Mouse (Mus musculus) kidney, postnatal 25 days (tissue): ENCODE results near the gene Oscp1.
"Not testable (repeated sequence)": the region's sequence is repeated elsewhere in the genome, so short reads cannot be mapped to it uniquely, and the experiment has no call there.

ENCODE experiments used
- DNase-seq, 2 experiments: peaks; one replicate each; pipeline ENCODE4 v3.0.0; 2021; ENCODE audit warnings: mixed read lengths in 2 of 2

Oscp1 gene

GRCm38 (mm10) chr4:126084382-126084781 is 26.0 kb downstream of the Oscp1 start:
- no peak for DNase-seq

- peak; percentile 91 for DNase-seq
Measured at GRCm38 (mm10) chr4:126085996-126086576, 27.7 kb downstream of the Oscp1 start.

GRCm38 (mm10) chr4:126090101-126090847 is 31.9 kb downstream of the Oscp1 start:
- peak; percentile 39 to 70 for DNase-seq

- no peak for DNase-seq
Measured at GRCm38 (mm10) chr4:126090848-126091124, 32.4 kb downstream of the Oscp1 start.

DNA sequence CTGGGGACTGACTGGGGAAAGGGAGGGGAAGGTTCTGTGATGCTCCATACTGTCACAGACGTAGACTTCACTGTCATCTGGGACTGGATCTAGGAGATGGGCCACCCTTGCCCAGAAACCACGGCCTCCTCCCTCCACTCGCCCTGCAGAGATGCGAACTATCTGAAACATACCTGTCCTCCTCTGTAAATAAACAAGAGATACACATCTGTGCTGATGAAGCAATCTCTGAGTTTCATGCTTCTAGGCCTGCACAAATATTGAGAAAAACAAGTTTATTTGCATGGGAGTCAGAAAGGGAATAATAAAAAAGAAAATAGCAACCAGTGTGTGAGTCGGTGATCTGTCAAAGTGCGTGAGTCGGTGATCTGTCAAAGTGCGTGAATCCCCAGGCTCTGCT is 33.5 kb downstream of the Oscp1 start:
- DNase-seq, result no peak

DNA sequence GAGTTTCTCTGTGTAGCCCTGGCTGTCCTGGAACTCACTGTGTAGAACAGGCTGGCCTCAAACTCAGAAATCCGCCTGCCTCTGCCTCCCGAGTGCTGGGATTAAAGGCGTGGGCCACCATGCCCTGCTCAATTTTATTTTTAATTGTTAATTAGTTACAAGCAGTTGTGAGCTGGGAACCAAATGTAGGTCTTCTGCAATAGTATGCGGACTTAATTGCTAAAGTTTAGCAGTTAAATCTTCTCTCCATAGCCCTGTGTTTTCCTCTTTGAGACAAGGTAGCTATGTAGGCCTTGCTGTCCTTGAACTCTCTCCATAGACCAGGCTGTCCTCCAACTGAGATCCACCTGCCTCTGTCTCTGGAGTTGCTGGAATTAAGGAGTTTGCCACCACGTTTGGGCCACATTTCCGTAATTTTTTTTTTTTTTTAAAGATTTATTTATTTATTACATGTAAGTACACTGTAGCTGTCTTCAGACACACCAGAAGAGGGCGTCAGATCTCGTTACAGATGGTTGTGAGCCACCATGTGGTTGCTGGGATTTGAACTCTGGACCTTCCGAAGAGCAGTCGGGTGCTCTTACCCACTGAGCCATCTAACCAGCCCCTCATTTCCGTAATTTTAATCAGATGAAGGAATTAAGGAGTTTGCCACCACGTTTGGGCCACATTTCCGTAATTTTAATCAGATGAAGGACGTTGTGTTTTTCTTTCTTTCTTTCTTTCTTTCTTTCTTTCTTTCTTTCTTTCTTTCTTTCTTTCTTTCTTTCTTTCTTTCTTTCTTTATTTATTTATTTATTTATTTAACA is 37.5 kb downstream of the Oscp1 start:
- not testable (repeated sequence) for DNase-seq

GRCm38 (mm10) chr4:126096464-126097111 is 38.2 kb downstream of the Oscp1 start, which contains the start of gene Lsm10:
Lsm10 (plus strand) TSS chr4:126096623.
- peak; percentile 97 to 98 for DNase-seq

- DNase-seq, result no peak
Measured at GRCm38 (mm10) chr4:126097711-126098253, 39.4 kb downstream of the Oscp1 start.

- no peak for DNase-seq
Measured at GRCm38 (mm10) chr4:126099365-126099764, 41.0 kb downstream of the Oscp1 start.

DNA sequence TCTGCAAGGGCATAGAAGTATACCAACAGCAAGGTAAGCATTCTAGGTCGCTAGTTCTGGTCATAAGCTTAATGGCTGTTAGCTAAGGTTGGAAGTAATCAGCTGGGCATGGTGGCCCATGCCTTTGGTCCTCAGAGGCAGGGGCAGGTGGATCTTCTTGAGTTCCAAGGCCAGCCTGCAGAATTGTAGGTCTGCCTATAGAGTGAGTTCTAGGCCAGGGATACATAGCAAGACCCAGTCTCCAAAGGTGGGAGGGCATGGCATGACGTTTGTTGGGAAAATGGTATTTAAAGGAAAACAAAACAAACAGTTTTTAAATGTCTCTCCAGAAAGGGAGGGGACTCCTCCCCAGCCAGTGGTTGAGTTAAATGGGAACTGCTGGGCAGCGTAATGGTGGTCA is 42.4 kb downstream of the Oscp1 start:
- DNase-seq, result no peak

DNA sequence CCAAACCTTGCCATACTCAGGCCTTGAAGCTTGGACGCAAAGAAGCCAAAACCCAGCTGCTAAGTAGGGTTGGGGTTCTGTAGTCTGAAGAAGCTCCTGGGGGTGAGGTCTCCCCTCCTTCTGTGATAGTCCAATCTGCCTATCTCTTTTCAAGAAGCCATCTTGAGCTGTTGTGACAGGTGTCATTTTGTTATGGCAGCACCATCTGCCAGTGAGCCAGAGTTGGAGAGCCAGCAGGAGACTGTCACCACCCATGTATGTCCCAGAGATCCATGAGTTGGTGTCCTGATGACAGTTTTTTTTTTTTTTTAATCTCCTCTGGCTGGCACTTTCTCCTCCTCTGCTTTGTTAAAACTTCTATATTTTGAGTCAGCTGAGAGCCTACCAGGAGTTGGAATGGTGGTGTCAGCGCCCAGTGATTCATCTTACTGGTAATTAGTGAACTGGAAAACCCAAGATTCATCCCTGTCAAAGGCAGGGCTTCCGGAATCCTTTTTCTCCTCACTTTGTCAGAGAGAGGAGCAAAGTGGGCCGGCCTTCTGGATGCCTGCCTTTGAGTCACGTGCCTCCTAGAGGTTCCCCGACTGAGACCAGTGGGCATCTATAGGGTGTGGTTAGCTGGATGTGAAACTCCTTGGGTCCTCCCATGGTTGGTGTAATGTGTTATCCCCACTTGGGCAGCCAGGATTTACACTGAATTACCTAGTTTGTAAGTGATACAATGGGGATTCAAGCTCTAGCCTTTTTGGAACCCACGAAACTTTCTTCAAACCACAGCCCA is 43.9 kb downstream of the Oscp1 start:
- DNase-seq, result peak; percentile 54 to 70

DNA sequence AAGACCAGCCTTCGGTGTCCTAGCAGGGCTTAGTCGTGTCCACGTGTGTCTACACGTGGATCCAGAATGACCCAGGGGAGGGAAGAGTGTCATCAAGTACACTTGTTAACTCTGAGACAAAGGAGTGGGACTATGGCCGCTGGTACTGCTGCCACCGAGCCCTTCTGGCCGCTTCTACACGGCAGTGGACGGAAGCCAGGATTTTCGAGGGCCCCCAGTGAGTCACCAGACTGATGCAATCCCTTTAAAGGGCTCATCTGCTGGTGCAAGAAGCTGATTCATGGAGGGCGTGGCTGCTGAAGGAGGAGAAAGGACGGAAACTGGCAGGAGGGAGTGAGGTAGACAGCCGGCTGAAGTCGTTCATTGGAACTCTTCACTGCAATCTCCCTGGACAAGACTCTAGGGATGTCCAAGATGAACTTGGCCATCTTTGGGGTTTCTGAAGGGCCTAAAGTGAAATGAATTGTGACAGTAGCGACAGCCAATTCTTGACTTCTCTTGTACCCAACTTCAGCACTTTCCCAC is 44.8 kb downstream of the Oscp1 start:
- peak; percentile 84 to 94 for DNase-seq

GRCm38 (mm10) chr4:126103590-126104068 is 45.3 kb downstream of the Oscp1 start, which contains the start of gene Stk40:
Stk40 (plus strand) TSS chr4:126103957.
- peak; percentile 96 to 98 for DNase-seq

DNA sequence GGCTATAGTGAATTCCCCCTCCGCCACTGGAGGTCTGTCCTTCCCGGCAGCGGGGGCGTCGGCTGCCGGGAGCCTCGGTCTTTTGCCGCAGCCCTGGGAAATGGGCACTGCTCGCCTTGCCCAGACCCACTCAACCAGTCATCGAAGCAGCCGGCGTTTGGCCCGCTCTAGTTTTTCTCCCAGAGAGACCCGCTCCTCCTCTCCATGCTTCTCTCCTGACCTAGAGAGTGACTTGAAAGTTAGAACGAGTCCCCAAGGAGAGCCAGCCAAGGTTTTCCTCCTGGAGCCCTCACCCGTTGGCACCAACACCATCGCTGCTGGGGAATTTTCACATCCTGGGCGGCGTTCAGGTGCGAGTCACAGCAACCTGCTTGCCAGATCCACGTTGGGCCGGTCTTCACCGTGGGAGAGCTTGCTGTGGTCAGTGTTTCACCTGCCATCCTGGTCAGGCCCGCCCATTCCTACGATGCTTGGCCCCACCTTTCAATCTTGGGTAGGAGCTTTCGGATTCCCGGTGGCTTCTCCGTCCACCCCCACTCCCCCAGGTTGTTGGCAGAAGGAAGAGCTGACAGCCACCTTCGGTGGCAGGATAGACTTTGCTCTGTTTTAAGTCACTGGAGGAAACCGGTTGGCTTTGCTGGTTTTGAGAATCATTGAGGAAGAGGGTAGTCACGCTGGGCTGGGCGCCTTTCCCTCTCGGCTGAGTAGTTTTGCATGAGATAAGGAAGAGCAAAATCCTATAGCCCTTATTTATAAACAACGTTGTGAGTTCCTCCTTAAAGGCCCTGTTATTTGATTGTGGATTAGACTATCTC is 46.1 kb downstream of the Oscp1 start:
- peak; percentile 82 to 95 for DNase-seq

GRCm38 (mm10) chr4:126105131-126105783 is 46.9 kb downstream of the Oscp1 start:
- DNase-seq, result no peak

DNA sequence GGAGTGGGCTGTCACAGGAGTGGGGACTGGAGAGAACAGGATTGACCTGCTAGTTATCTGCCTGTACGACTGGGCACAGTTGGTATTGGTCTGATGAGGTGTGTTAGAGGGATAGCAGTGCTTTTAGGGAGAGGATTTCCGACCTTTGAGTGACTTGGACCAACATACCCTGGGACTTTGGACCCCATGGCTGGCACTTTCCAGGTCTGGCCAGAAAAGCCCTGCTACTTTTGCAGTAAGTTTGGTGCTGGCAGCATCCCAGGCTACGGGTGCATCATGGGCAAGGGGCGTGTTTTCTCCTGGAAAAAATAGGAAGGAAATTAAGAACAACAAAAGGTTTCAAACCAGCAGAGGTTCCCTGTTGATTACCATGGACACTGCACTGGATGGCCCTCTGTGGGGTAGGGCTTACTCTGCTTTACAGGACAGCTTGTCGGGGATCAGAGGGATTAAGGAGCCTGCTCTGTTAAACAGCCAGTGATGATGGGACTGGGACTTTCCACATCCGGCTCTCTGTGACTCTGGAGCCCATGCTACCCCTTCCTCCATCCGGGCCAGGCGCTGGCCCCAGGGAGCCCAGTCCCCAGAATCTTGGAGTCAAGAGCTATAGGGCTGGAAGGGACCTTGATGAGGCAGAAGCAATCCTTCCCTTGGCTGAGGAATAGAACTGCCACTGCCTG is 49.8 kb downstream of the Oscp1 start:
- DNase-seq, result peak; percentile 95

- DNase-seq, result no peak
Measured at GRCm38 (mm10) chr4:126109613-126110373, 51.4 kb downstream of the Oscp1 start.

DNA sequence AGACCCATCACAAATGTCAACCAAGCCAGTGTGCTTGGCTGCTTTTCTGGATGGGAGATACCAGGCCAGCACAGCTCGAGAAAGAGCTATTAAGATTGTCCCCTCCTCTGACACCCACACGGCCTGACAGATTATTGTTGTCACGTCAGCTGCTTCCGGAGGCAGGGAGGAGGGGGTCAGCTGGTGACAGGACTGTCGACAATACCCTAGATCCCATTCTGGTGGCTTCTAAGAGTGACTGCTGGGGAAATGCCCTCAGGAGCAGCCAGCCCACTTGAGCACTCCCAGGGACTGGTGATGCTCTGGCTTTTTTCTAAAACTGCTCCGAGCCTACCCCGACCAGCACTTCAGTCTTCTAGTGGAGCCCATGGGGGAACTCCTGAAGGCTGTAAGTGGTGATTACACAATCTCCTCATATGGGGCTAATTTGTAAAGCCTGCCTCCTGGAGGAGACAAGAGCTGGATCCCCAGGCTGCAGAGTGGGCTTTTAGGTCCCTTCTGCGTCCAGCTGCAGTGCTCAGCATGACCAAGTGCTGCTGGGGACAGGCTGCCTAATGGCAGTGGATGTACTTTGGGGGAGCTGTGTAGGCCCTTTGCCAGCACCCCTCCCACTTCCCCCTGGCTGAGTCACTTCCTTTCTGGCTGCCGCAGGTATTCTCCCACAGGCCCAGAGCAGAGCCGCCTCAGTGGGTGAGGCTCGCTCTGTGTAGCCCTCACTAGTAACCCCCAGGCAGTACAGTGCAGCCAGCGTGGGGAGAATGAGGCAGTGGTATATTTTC is 52.2 kb downstream of the Oscp1 start:
- peak; percentile 84 to 93 for DNase-seq
